Mouse (Mus musculus) hindbrain, embryonic 11.5 days (tissue): ENCODE results near the gene Fbxo27. TPM values are rescaled to one million over a fixed set of nuclear protein-coding genes. Genes with fewer than 3 reads are reported as not detected.

Experiments
- ATAC-seq: fragments of 200-750 bp; cut with Nextera tagmentation; 2 replicates; pipeline ENCODE4 v1.8.0; 2017; ENCODE audit warnings: mild to moderate bottlenecking, moderate TSS enrichment, moderate library complexity; ENCODE audit not compliant: low FRiP score
- DNase-seq: peaks from one replicate; pipeline ENCODE4 v3.0.0-alpha.2; 2015; ENCODE audit warnings: low spot score
- H3K27ac ChIP-seq: fragments of 300-500 bp; sonication (generic); 2 replicates; pipeline ENCODE4 v1.5.1; 2014; ENCODE audit warnings: mild to moderate bottlenecking, low read depth, low read length
- H3K27me3 ChIP-seq: fragments of 300-500 bp; sonication (generic); 2 replicates; pipeline ENCODE4 v1.6.1; 2014; ENCODE audit warnings: mild to moderate bottlenecking, low read length, moderate library complexity, mixed read lengths; ENCODE audit not compliant: control insufficient read depth, insufficient read depth
- H3K36me3 ChIP-seq: fragments of 300-500 bp; sonication (generic); 2 replicates; pipeline ENCODE4 v1.6.1; 2014; ENCODE audit warnings: mild to moderate bottlenecking, low read length, moderate library complexity, mixed read lengths; ENCODE audit not compliant: control insufficient read depth, insufficient read depth
- H3K4me1 ChIP-seq: fragments of 300-500 bp; sonication (generic); replicated peaks from 2 replicates; pipeline ENCODE4 v1.6.1; 2014; ENCODE audit warnings: low read length, mixed read lengths; ENCODE audit not compliant: control insufficient read depth, insufficient read depth
- H3K4me2 ChIP-seq: fragments of 300-500 bp; sonication (generic); replicated peaks from 2 replicates; pipeline ENCODE4 v1.6.1; 2014; ENCODE audit warnings: mild to moderate bottlenecking, low read depth, low read length
- H3K4me3 ChIP-seq: fragments of 300-500 bp; sonication (generic); 2 replicates; pipeline ENCODE4 v1.5.1; 2014; ENCODE audit warnings: low read depth, low read length
- H3K9ac ChIP-seq: fragments of 300-500 bp; sonication (generic); 2 replicates; pipeline ENCODE4 v1.6.1; 2014; ENCODE audit warnings: low read depth, low read length
- H3K9me3 ChIP-seq: fragments of 300-500 bp; sonication (generic); 2 replicates; pipeline ENCODE4 v1.6.1; 2016; ENCODE audit warnings: low read length; ENCODE audit not compliant: control insufficient read depth
- WGBS: fragments of 180-500 bp; shearing (Covaris S2); extraction: QIAGEN DNeasy Blood & Tissue Kit; methylation state at CpG from one replicate; pipeline ENCODE4 v1.1.7; 2014; 5-methylcytosine and 5-hydroxymethylcytosine counted together
- polyA plus RNA-seq: library from polyadenylated mRNA; unstranded; fragments of >200 nt; fragmentation: Nextera tagmentation; extraction: Ambion mirVana; gene quantifications from 2 replicates; pipeline ENCODE4 v1.2.1, GENCODE M21; 2014

Fbxo27 gene
- polyA plus RNA-seq, 1 experiment from 2014 or later: 5.5 TPM

GRCm38 (mm10) chr7:28727649-28728340 is 35.1 kb downstream of the Fbxo27 start:
- 57% methylated on average over 10 of the region's 10 CpGs for WGBS
- Histone ChIP-seq H3K4me1 (no peaks in the 10 kb centered on the region; the same call in 1 of the 2 replicates), H3K27ac (no peak overlapping the region), H3K9me3 (no peaks in the 10 kb centered on the region; the same call in 1 of the 2 replicates), H3K9ac (no peak overlapping the region), H3K4me2 (no peak overlapping the region), H3K36me3 (no peaks in the 10 kb centered on the region), H3K4me3 (no peak overlapping the region), H3K27me3 (peaks cover 4% of the 10 kb centered on the region; the same call in 1 of the 2 replicates)
- ATAC-seq (peak; percentile 33; the same call in 1 of the 2 replicates), DNase-seq (peak; percentile 52)

DNA sequence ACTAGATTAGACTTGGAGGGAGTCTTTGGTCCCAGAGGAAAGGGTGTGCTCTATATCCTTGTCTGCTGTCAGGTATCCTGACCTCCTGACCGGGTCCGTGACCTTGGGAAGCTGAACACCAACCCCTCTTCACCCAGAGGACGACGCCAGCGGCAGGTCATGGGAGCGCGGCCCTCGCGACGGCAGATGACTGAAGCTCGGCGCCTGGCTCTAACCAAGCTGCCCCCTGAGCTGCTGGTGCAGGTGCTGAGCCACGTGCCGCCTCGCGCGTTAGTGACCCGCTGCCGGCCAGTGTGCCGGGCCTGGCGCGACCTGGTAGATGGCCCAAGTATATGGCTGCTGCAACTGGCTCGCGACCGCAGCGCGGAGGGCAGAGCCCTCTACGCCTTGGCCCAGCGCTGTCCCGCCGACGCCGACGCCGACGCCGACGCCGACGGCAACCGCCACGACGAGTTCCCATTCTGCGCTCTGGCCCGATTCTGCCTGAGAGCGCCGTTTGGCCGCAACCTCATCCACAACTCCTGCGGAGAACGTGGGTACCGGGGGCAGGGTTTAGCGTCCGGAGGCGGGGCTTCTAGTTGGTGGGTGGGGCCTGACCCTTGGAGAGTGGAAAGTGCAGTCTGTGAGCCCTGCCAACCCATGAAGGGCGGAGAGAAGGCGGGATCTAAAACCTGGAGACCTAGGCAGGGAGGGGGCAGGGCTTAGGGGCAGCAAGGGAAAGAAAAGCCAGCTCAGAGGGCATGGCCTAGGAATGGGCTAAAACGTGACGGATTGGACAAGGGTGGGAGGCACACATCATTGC is 39.9 kb downstream of the Fbxo27 start:
- peak overlapping the region; percentile 30 for H3K4me3 ChIP-seq
- peak overlapping the region; percentile 64 for H3K4me2 ChIP-seq
- H3K27me3 ChIP-seq: peaks cover 4% of the 10 kb centered on the region; the same call in 1 of the 2 replicates
- no peaks in the 10 kb centered on the region; the same call in 1 of the 2 replicates for H3K9me3 ChIP-seq
- peak; percentile 80 for ATAC-seq
- peak overlapping the region; percentile 25; the same call in 1 of the 2 replicates for H3K9ac ChIP-seq
- H3K4me1 ChIP-seq: no peaks in the 10 kb centered on the region; the same call in 1 of the 2 replicates
- DNase-seq: peak; percentile 83
- H3K36me3 ChIP-seq: no peaks in the 10 kb centered on the region
- 3% methylated on average over 55 of the region's 58 CpGs for WGBS
- no peak overlapping the region for H3K27ac ChIP-seq

GRCm38 (mm10) chr7:28733211-28733610 is 40.6 kb downstream of the Fbxo27 start:
- Histone ChIP-seq H3K4me1 (no peaks in the 10 kb centered on the region; the same call in 1 of the 2 replicates), H3K9ac (no peak overlapping the region), H3K27me3 (peaks cover 4% of the 10 kb centered on the region; the same call in 1 of the 2 replicates), H3K9me3 (no peaks in the 10 kb centered on the region; the same call in 1 of the 2 replicates), H3K4me2 (peak overlapping the region; percentile 64), H3K4me3 (peak overlapping the region; percentile 30), H3K27ac (no peak overlapping the region), H3K36me3 (no peaks in the 10 kb centered on the region)
- DNase-seq (no peak), ATAC-seq (0 out of 2 replicates have a peak, but pooled peaks have one; percentile 18)
- whole genome bisulfite sequencing: 10% methylated on average over 11 of the region's 11 CpGs

DNA sequence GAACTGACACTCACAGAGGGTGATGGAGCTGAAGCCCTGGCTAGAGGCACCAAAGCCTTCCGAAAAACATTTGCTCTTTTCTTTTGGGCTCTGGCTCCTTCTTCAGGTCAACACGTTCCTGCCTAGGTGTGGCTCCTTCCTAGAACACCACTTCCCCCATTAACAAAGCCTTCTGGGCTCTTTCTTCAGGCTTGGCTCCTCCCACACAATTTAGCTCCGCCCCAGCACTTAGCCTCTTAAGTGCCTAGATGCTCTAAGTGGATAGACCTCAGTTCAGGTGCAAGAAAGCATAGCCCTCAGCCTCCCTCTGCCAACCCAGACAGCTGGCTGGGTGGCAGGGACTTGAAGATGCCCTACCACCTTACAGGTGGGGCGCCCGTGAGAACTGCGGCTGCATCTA is 43.1 kb downstream of the Fbxo27 start:
- no peak overlapping the region for H3K4me3 ChIP-seq
- DNase-seq (no peak), ATAC-seq (no peak)
- no peaks in the 10 kb centered on the region for H3K36me3 ChIP-seq
- H3K9me3 ChIP-seq: no peaks in the 10 kb centered on the region; the same call in 1 of the 2 replicates
- peaks cover 4% of the 10 kb centered on the region; the same call in 1 of the 2 replicates for H3K27me3 ChIP-seq
- WGBS: 81% methylated on average over 6 of the region's 6 CpGs
- no peaks in the 10 kb centered on the region; the same call in 1 of the 2 replicates for H3K4me1 ChIP-seq
- H3K27ac ChIP-seq: no peak overlapping the region
- H3K9ac ChIP-seq: no peak overlapping the region
- no peak overlapping the region for H3K4me2 ChIP-seq

GRCm38 (mm10) chr7:28739829-28740228 is 47.2 kb downstream of the Fbxo27 start:
- 94% methylated on average over 21 of the region's 21 CpGs for whole genome bisulfite sequencing
- Histone ChIP-seq H3K36me3 (no peaks in the 10 kb centered on the region), H3K4me3 (no peak overlapping the region)

DNA sequence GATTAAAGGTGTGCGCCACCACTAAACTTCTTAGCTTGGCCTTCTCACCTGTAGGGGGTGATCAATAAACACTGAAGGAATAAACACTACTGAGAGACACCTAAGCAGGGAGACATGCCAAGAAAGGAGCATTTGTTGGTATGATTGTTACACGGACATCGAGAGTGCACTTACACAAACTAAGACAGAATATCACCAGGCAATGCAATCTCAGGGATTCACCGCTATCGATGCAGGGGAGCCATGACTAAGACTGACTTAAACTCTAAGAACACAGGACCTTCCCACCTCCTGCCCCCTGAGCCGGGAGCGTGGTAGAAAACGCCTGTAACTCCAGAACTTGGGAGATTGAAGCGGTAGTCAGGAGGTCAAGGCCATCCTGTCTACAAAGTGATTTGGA is 48.3 kb downstream of the Fbxo27 start:
- Histone ChIP-seq H3K4me3 (peak overlapping the region; percentile 59), H3K9me3 (no peaks in the 10 kb centered on the region), H3K4me1 (no peaks in the 10 kb centered on the region), H3K36me3 (no peaks in the 10 kb centered on the region; the same call in 1 of the 2 replicates), H3K4me2 (peak overlapping the region; percentile 76), H3K27ac (no peak overlapping the region), H3K9ac (peak overlapping the region; percentile 76), H3K27me3 (no peaks in the 10 kb centered on the region)
- WGBS: 48% methylated on average over 9 of the region's 9 CpGs
- ATAC-seq: no peak
- DNase-seq: no peak

More at GRCm38 (mm10) chr7:28739829-28740228, 47.2 kb downstream of the Fbxo27 start:
- no peaks in the 10 kb centered on the region for H3K9me3 ChIP-seq
- no peaks in the 10 kb centered on the region for H3K4me1 ChIP-seq
- ATAC-seq (no peak), DNase-seq (no peak)
- H3K4me2 ChIP-seq: no peak overlapping the region
- H3K9ac ChIP-seq: no peak overlapping the region
- no peaks in the 10 kb centered on the region for H3K27me3 ChIP-seq
- H3K27ac ChIP-seq: no peak overlapping the region

GRCm38 (mm10) chr7:28741368-28741708 is 48.7 kb downstream of the Fbxo27 start:
- peak; percentile 30; the same call in 1 of the 2 replicates for ATAC-seq
- H3K9me3 ChIP-seq: no peaks in the 10 kb centered on the region
- H3K36me3 ChIP-seq: no peaks in the 10 kb centered on the region; the same call in 1 of the 2 replicates
- peak overlapping the region; percentile 76 for H3K9ac ChIP-seq
- H3K4me3 ChIP-seq: peak overlapping the region; percentile 59
- H3K4me1 ChIP-seq: no peaks in the 10 kb centered on the region
- no peaks in the 10 kb centered on the region for H3K27me3 ChIP-seq
- H3K4me2 ChIP-seq: peak overlapping the region; percentile 76
- WGBS: under 1% methylated on average over 13 of the region's 13 CpGs
- no peak for DNase-seq
- no peak overlapping the region for H3K27ac ChIP-seq

DNA sequence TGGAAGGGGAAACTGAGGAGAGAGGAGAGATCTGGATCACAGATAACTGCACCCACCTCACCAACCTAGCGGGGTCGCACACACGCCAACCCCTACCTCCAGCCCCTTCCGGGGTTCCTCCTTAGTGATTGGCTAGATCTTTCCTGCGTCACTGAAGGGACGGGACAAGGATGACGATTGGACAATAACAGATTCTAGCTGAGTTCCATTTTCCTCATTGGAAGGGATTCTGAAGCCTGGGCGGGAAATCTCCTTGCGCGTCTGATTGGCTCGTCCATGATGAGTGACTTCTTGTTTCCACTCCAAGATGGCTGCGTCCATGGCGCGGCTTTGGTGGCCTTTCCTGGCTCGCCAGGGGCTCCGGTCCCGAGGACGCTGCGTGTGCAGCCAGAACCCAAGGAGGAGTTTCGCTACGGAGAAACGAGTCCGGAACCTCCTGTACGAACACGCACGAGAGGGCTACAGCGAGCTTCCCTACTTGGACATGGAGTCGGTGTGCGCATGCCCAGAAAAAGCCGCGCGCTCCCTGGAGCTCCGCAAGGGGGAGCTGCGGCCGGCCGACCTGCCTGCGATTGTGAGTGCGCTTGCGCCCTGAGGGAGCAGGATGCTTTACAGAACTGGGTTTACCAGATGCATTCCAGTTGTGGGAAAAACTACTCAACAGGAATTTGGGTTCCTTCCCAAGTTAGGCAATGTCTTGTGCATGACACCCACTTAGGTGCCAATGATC is 49.2 kb downstream of the Fbxo27 start, which contains the start of the genes Mrps12 and Sars2:
TSS of gene Mrps12 (minus strand) at position 112 of the 730 bp plus-strand sequence.
TSS of gene Sars2 (plus strand) at position 284 of the 730 bp plus-strand sequence.
- H3K4me3 ChIP-seq: peak within 1 kb of the TSS; percentile 59
- peak within 1 kb of the TSS; percentile 76 for H3K4me2 ChIP-seq
- no peaks in the 10 kb centered on the region for H3K4me1 ChIP-seq
- DNase-seq (peak; percentile 93), ATAC-seq (peak; percentile 99)
- H3K27ac ChIP-seq: no peak within 1 kb of the TSS; the same call in 1 of the 2 replicates
- no peaks in the 10 kb centered on the region for H3K27me3 ChIP-seq
- H3K9me3 ChIP-seq: no peaks in the 10 kb centered on the region
- no peaks in the 10 kb centered on the region; the same call in 1 of the 2 replicates for H3K36me3 ChIP-seq
- H3K9ac ChIP-seq: peak within 1 kb of the TSS; percentile 76
- under 1% methylated on average over 39 of the region's 39 CpGs for WGBS
